Mouse (Mus musculus): ENCODE results near the gene Mlx. TPM values are rescaled to one million over a fixed set of nuclear protein-coding genes. Genes with fewer than 3 reads are reported as not detected.

Gene Mlx
- total and polyA plus RNA-seq, 3 experiments: 45.2 to 116 (median 51.5) TPM

- TF ChIP-seq ZMIZ1 (IDR thresholded peaks at IDR 0.05; ENCODE audit: low read depth, low read length) (peak; percentile 96), MAX (IDR thresholded peaks at IDR 0.05; ENCODE audit: low read length) (peak; percentile 55; the same call in 1 of the 2 replicates), ETS1 (conservative IDR thresholded peaks at IDR 0.05; ENCODE audit: low read depth, low read length) (no peak), PAX5 (IDR thresholded peaks at IDR 0.05; ENCODE audit: low read length) (no peak), E2F4 (IDR thresholded peaks at IDR 0.05; ENCODE audit: insufficient replicate concordance, low read depth, low read length) (0 out of 2 replicates have a peak, but pooled peaks have one; percentile 21), MAFK (IDR thresholded peaks at IDR 0.05; ENCODE audit: insufficient replicate concordance, low read length) (peak; percentile 45; the same call in 1 of the 2 replicates), MEF2A (IDR thresholded peaks at IDR 0.05; ENCODE audit: borderline replicate concordance, low read depth, low read length) (0 out of 2 replicates have a peak, but pooled peaks have one; percentile 18), SMC3 (IDR thresholded peaks at IDR 0.05; ENCODE audit: low read depth, low read length) (peak; percentile 79), RCOR1 (conservative IDR thresholded peaks at IDR 0.05; ENCODE audit: low read depth, low read length) (peak; percentile 66; the same call in 1 of the 2 replicates)
Measured at GRCm38 (mm10) chr11:101082208-101083082, 4.6 kb upstream of the Mlx start, which contains the start of gene Coasy (continued).

- Histone ChIP-seq H3K9ac (ENCODE audit: insufficient read depth, low read depth) (peak overlapping the region; percentile 95), H3K4me1 (ENCODE audit: control insufficient read depth in 1 of 2, insufficient read depth in 2 of 2) (peaks cover 22 to 50% of the 10 kb centered on the region in 2 experiments), H3K79me2 (replicated peaks; ENCODE audit: control insufficient read depth, extremely low read depth, insufficient read depth, poor library complexity, severe bottlenecking) (peaks cover 17% of the 10 kb centered on the region; the same call in 1 of the 2 replicates), H3K27me3 (replicated peaks) (peaks cover 3% of the 10 kb centered on the region), H3K4me2 (ENCODE audit: insufficient read depth, low read depth, poor library complexity, severe bottlenecking) (peak overlapping the region; percentile 80), H3K9me3 (replicated peaks; ENCODE audit: low read length) (no peaks in the 10 kb centered on the region), H3K36me3 (replicated peaks in 1 of 2; ENCODE audit: control insufficient read depth in 1 of 2, insufficient read depth in 1 of 2, low read length in 1 of 2) (peaks cover 14 to 32% of the 10 kb centered on the region in 2 experiments), H3K27ac (ENCODE audit: insufficient read depth, low read depth) (peak overlapping the region; percentile 55), H3K4me3 (replicated peaks in 1 of 3; ENCODE audit: low read depth in 2 of 3, low read length in 2 of 3, poor library complexity in 1 of 3) (peak overlapping the region; percentile 75 to 100 (median 88))
- in situ Hi-C loops (cut with MboI; ENCODE audit: low pct_ligation_motif_present, low pct_unique_long_range_greater_than_20kb, low sequenced_read_pairs): loop anchor here (5.0 to 10.0 kb wide), 2 partner anchors 99 to 222 kb away; partner anchors contain the start of gene Becn1
- dilution Hi-C loops (cut with MboI; ENCODE audit: extremely low pct_ligation_motif_present, extremely low pct_unique_long_range_greater_than_20kb, low sequenced_read_pairs): no loop called here
- DNase-seq (ENCODE audit: extremely low read depth): no peak
- TF ChIP-seq MAX (IDR thresholded peaks at IDR 0.05; ENCODE audit: low read length) (no peak), TCF12 (IDR thresholded peaks at IDR 0.05; ENCODE audit: low read depth, low read length) (no peak), TBP (conservative IDR thresholded peaks at IDR 0.05; ENCODE audit: low read depth, low read length) (no peak), UBTF (IDR thresholded peaks at IDR 0.05; ENCODE audit: low read depth, low read length) (no peak), ZKSCAN1 (IDR thresholded peaks at IDR 0.05; ENCODE audit: borderline replicate concordance, low read depth, low read length) (no peak), NRF1 (IDR thresholded peaks at IDR 0.05; ENCODE audit: low read depth, low read length) (no peak), MEF2A (IDR thresholded peaks at IDR 0.05; ENCODE audit: borderline replicate concordance, low read depth, low read length) (no peak), SIN3A (IDR thresholded peaks at IDR 0.05; ENCODE audit: low read length) (no peak), MAFK (IDR thresholded peaks at IDR 0.05; ENCODE audit: insufficient replicate concordance, low read length) (no peak), JUND (conservative IDR thresholded peaks at IDR 0.05; ENCODE audit: low read depth, low read length) (no peak), ZMIZ1 (IDR thresholded peaks at IDR 0.05; ENCODE audit: low read depth, low read length) (no peak)
Measured at GRCm38 (mm10) chr11:101083083-101083697, 3.9 kb upstream of the Mlx start.
